Mouse (Mus musculus): ENCODE measurements around the gene Pcdh15.

Gene Pcdh15

GRCm38 (mm10) chr10:74023091-74023490 lies 923.9 kb downstream of the Pcdh15 start:
- DNase-seq = no peak

- no peak for DNase-seq
Observed at GRCm38 (mm10) chr10:74053059-74053458, 953.9 kb downstream of the Pcdh15 start.

- DNase-seq = no peak
Observed at GRCm38 (mm10) chr10:74086653-74087052, 987.5 kb downstream of the Pcdh15 start.

GRCm38 (mm10) chr10:74098296-74098695 lies 999.2 kb downstream of the Pcdh15 start:
- no peak for DNase-seq

GRCm38 (mm10) chr10:74114107-74114506 lies 1015.0 kb downstream of the Pcdh15 start:
- DNase-seq = no peak

GRCm38 (mm10) chr10:74116817-74117216 lies 1017.7 kb downstream of the Pcdh15 start:
- DNase-seq = no peak

- DNase-seq = no peak
Observed at GRCm38 (mm10) chr10:74123421-74123820, 1024.3 kb downstream of the Pcdh15 start.

GRCm38 (mm10) chr10:74129192-74129591 lies 1030.0 kb downstream of the Pcdh15 start:
- DNase-seq = no peak

GRCm38 (mm10) chr10:74129665-74130064 lies 1030.5 kb downstream of the Pcdh15 start:
- DNase-seq = no peak

GRCm38 (mm10) chr10:74130805-74131204 lies 1031.7 kb downstream of the Pcdh15 start:
- DNase-seq = no peak

GRCm38 (mm10) chr10:74147966-74148365 lies 1048.8 kb downstream of the Pcdh15 start:
- no peak for DNase-seq

GRCm38 (mm10) chr10:74181921-74182320 lies 1082.8 kb downstream of the Pcdh15 start:
- no peak for DNase-seq

- peak; percentile 1 to 3 for DNase-seq
Observed at GRCm38 (mm10) chr10:74203650-74204049, 1104.5 kb downstream of the Pcdh15 start.

GRCm38 (mm10) chr10:74217268-74217667 lies 1118.1 kb downstream of the Pcdh15 start:
- peak; percentile 4 for DNase-seq

GRCm38 (mm10) chr10:74220439-74220838 lies 1121.3 kb downstream of the Pcdh15 start:
- DNase-seq = no peak

- no peak for DNase-seq
Observed at GRCm38 (mm10) chr10:74257716-74258446, 1158.7 kb downstream of the Pcdh15 start.

- DNase-seq = no peak
Observed at GRCm38 (mm10) chr10:74258639-74259038, 1159.5 kb downstream of the Pcdh15 start.

GRCm38 (mm10) chr10:74269637-74270269 lies 1170.6 kb downstream of the Pcdh15 start:
- no peak for DNase-seq

GRCm38 (mm10) chr10:74270894-74271293 lies 1171.8 kb downstream of the Pcdh15 start:
- DNase-seq = no peak

GRCm38 (mm10) chr10:74304120-74304519 lies 1205.0 kb downstream of the Pcdh15 start:
- DNase-seq = peak; percentile 7 to 8

GRCm38 (mm10) chr10:74305439-74306158 lies 1206.5 kb downstream of the Pcdh15 start:
- peak; percentile 1 to 3 for DNase-seq

GRCm38 (mm10) chr10:74307035-74307434 lies 1207.9 kb downstream of the Pcdh15 start:
- DNase-seq = no peak

- DNase-seq = no peak
Observed at GRCm38 (mm10) chr10:74316091-74316490, 1216.9 kb downstream of the Pcdh15 start.

GRCm38 (mm10) chr10:74335412-74335811 lies 1236.3 kb downstream of the Pcdh15 start:
- DNase-seq = no peak
